Mouse (Mus musculus) gastrocnemius, postnatal 4 days (tissue): Measurements from ENCODE around the gene Slc30a1. TPM values are rescaled to one million over a fixed set of nuclear protein-coding genes. Genes with fewer than 3 reads are reported as not detected.

Experiments
- DNase-seq, 2 experiments: peaks; one replicate each; pipeline ENCODE4 v3.0.0; 2021 to 2022; ENCODE audit warnings: low spot score in 2 of 2, mixed read lengths in 2 of 2
- long read RNA-seq, 2 experiments: library from polyadenylated mRNA; stranded (forward); transcript quantifications; one replicate each; pipeline ENCODE4 v2.0.0; 2021
- total RNA-seq, 2 experiments: library from RNA; stranded (reverse); gene quantifications; 2 replicates each; pipeline ENCODE4 v1.2.3; 2021

Slc30a1 gene
- 1 to 10 TPM; 7.6 to 9.3 TPM for total RNA-seq
- long read RNA-seq, experiment 1, full-length matches to known transcripts = 11 of 13 reads
- long read RNA-seq, experiment 1, partial matches to known transcripts = 0 of 13 reads
- long read RNA-seq, experiment 1, other reads (novel, unspliced or antisense) = 2 of 13 reads
- long read RNA-seq, experiment 2, full-length matches to known transcripts = 17 of 19 reads
- long read RNA-seq, experiment 2, partial matches to known transcripts = 0 of 19 reads
- long read RNA-seq, experiment 2, other reads (novel, unspliced or antisense) = 2 of 19 reads

GRCm38 (mm10) chr1:191906571-191907430, at the start of gene Slc30a1:
Gene Slc30a1, plus strand, starts transcription at chr1:191906767.
- peak; percentile 99 to 100 for DNase-seq

GRCm38 (mm10) chr1:191856886-191857651, 49.5 kb upstream of the Slc30a1 start:
- DNase-seq = no peak

- DNase-seq = no peak
Observed at GRCm38 (mm10) chr1:191858136-191858535, 48.4 kb upstream of the Slc30a1 start.

GRCm38 (mm10) chr1:191859847-191860246, 46.7 kb upstream of the Slc30a1 start:
- no peak for DNase-seq

- DNase-seq = no peak
Observed at GRCm38 (mm10) chr1:191861247-191861646, 45.3 kb upstream of the Slc30a1 start.

- DNase-seq = no peak
Observed at GRCm38 (mm10) chr1:191863833-191864550, 42.6 kb upstream of the Slc30a1 start.

- DNase-seq = no peak
Observed at GRCm38 (mm10) chr1:191864551-191865027, 42.0 kb upstream of the Slc30a1 start.

GRCm38 (mm10) chr1:191872076-191872710, 34.4 kb upstream of the Slc30a1 start:
- no peak for DNase-seq

GRCm38 (mm10) chr1:191875006-191875405, 31.6 kb upstream of the Slc30a1 start:
- DNase-seq = no peak

- DNase-seq = no peak
Observed at GRCm38 (mm10) chr1:191875683-191876305, 30.8 kb upstream of the Slc30a1 start.

- no peak for DNase-seq
Observed at GRCm38 (mm10) chr1:191877681-191878080, 28.9 kb upstream of the Slc30a1 start.

- DNase-seq = no peak
Observed at GRCm38 (mm10) chr1:191878518-191878921, 28.0 kb upstream of the Slc30a1 start.

- no peak for DNase-seq
Observed at GRCm38 (mm10) chr1:191880247-191880646, 26.3 kb upstream of the Slc30a1 start.

- no peak for DNase-seq
Observed at GRCm38 (mm10) chr1:191880921-191881609, 25.5 kb upstream of the Slc30a1 start.

GRCm38 (mm10) chr1:191881663-191882062, 24.9 kb upstream of the Slc30a1 start:
- DNase-seq = no peak

GRCm38 (mm10) chr1:191882474-191883206, 23.9 kb upstream of the Slc30a1 start:
- DNase-seq = no peak

GRCm38 (mm10) chr1:191883654-191884053, 22.9 kb upstream of the Slc30a1 start:
- DNase-seq = no peak

- DNase-seq = no peak
Observed at GRCm38 (mm10) chr1:191891912-191892311, 14.7 kb upstream of the Slc30a1 start.
